Comparison of ENCODE assay signal across 25 mouse cellular contexts in genomic region chr12:76388794-76389193, GRCm38 (mm10). TPM values are rescaled to one million over a fixed set of nuclear protein-coding genes. Genes with fewer than 3 reads are reported as not detected.
A peak's percentile ranks its signal among the peaks of the same experiment; 100 is the strongest.
DNase-seq lines count a peak whose midpoint lies in the region; ATAC-seq and TF ChIP-seq lines count a peak whose summit lies in the region.
"Had no signal": no experiment of that assay in that cellular context is flagged by ENCODE, and none has a peak within 500 bp of the region (broad histone marks: within the 10 kb centered on the region; RNA-seq: fewer than 3 reads in every experiment).

No protein-coding gene starts in this region.

- H3K9me3 ChIP-seq in forebrain, embryonic 16.5 days (ENCODE audit: control insufficient read depth, low read length) = no peaks in the 10 kb centered on the region
- no peaks in the 10 kb centered on the region for H3K9me3 ChIP-seq in forebrain, embryonic 15.5 days
- H3K9me3 ChIP-seq in hindbrain, postnatal 0 days (ENCODE audit: low read length) = no peaks in the 10 kb centered on the region
- H3K9me3 ChIP-seq in hindbrain, embryonic 12.5 days (replicated peaks) = no peaks in the 10 kb centered on the region
- H3K9me3 ChIP-seq in midbrain, postnatal 0 days (ENCODE audit: low read length) = no peaks in the 10 kb centered on the region
- H3K9me3 ChIP-seq in midbrain, embryonic 15.5 days = no peaks in the 10 kb centered on the region
- H3K9me3 ChIP-seq: embryonic facial prominence, embryonic 10.5 days; heart, embryonic 15.5 days; limb, embryonic 15.5 days; midbrain, embryonic 13.5 days; neural tube, embryonic 13.5 days had no signal

- peak; percentile 65 for DNase-seq in hindbrain, postnatal 0 days (ENCODE audit: low spot score)
- peak; percentile 51 for DNase-seq in midbrain, postnatal 0 days (ENCODE audit: low spot score)
- DNase-seq in adrenal gland, adult 8-10 months = no peak
- DNase-seq: adrenal gland, postnatal 36 days; gastrocnemius, postnatal 36 days; heart, postnatal 4 days; kidney, adult 18-20 months; kidney, postnatal 4 days; layer of hippocampus, adult 9-11 months; lung, postnatal 10 days; retina, postnatal 1 day; right cerebral cortex, postnatal 4 days; thymus, postnatal 14 days had no signal

- no peaks in the 10 kb centered on the region; the same call in 1 of the 2 replicates for H3K4me1 ChIP-seq in forebrain, embryonic 16.5 days (replicated peaks; ENCODE audit: control insufficient read depth, insufficient read depth, low read length)
- H3K4me1 ChIP-seq in forebrain, embryonic 15.5 days = peaks cover 5% of the 10 kb centered on the region; the same call in 1 of the 2 replicates
- no peaks in the 10 kb centered on the region for H3K4me1 ChIP-seq in hindbrain, postnatal 0 days (ENCODE audit: insufficient read depth, low read length)
- no peaks in the 10 kb centered on the region for H3K4me1 ChIP-seq in hindbrain, embryonic 12.5 days
- no peaks in the 10 kb centered on the region for H3K4me1 ChIP-seq in midbrain, postnatal 0 days (ENCODE audit: insufficient read depth, low read length)
- H3K4me1 ChIP-seq in midbrain, embryonic 15.5 days = no peaks in the 10 kb centered on the region
- H3K4me1 ChIP-seq: embryonic facial prominence, embryonic 10.5 days; heart, embryonic 15.5 days; limb, embryonic 15.5 days; midbrain, embryonic 13.5 days; neural tube, embryonic 13.5 days had no signal

- no peak overlapping the region for H3K4me3 ChIP-seq in forebrain, embryonic 16.5 days (replicated peaks; ENCODE audit: low read length)
- no peak overlapping the region for H3K4me3 ChIP-seq in forebrain, embryonic 15.5 days
- no peak overlapping the region for H3K4me3 ChIP-seq in hindbrain, postnatal 0 days (ENCODE audit: low read length)
- no peak overlapping the region for H3K4me3 ChIP-seq in hindbrain, embryonic 12.5 days
- no peak overlapping the region for H3K4me3 ChIP-seq in midbrain, postnatal 0 days (ENCODE audit: low read depth, low read length)
- no peak overlapping the region for H3K4me3 ChIP-seq in midbrain, embryonic 15.5 days
- H3K4me3 ChIP-seq: embryonic facial prominence, embryonic 10.5 days; heart, embryonic 15.5 days; limb, embryonic 15.5 days; midbrain, embryonic 13.5 days; myocyte; neural tube, embryonic 13.5 days had no signal

- peaks cover 5% of the 10 kb centered on the region; the same call in 1 of the 2 replicates for H3K36me3 ChIP-seq in forebrain, embryonic 16.5 days (ENCODE audit: control insufficient read depth, insufficient read depth)
- peaks cover 18% of the 10 kb centered on the region for H3K36me3 ChIP-seq in forebrain, embryonic 15.5 days
- H3K36me3 ChIP-seq in hindbrain, postnatal 0 days (ENCODE audit: insufficient read depth, low read length) = 0 out of 2 replicates have a peak, but pooled peaks cover 8% of the 10 kb centered on the region
- H3K36me3 ChIP-seq in hindbrain, embryonic 12.5 days = peaks cover 23% of the 10 kb centered on the region
- peaks cover 5% of the 10 kb centered on the region; the same call in 1 of the 2 replicates for H3K36me3 ChIP-seq in midbrain, postnatal 0 days (ENCODE audit: insufficient read depth, low read length)
- H3K36me3 ChIP-seq in midbrain, embryonic 15.5 days (replicated peaks) = peaks cover 4% of the 10 kb centered on the region; the same call in 1 of the 2 replicates

- no peak overlapping the region for H3K27ac ChIP-seq in forebrain, embryonic 16.5 days (ENCODE audit: low read length)
- no peak overlapping the region for H3K27ac ChIP-seq in forebrain, embryonic 15.5 days (replicated peaks)
- no peak overlapping the region for H3K27ac ChIP-seq in hindbrain, postnatal 0 days
- H3K27ac ChIP-seq in hindbrain, embryonic 12.5 days = no peak overlapping the region
- no peak overlapping the region for H3K27ac ChIP-seq in midbrain, postnatal 0 days (ENCODE audit: low read depth, low read length)
- H3K27ac ChIP-seq in midbrain, embryonic 15.5 days = no peak overlapping the region
- H3K27ac ChIP-seq: embryonic facial prominence, embryonic 10.5 days; heart, embryonic 15.5 days; limb, embryonic 15.5 days; midbrain, embryonic 13.5 days; neural tube, embryonic 13.5 days had no signal

- ATAC-seq in forebrain, embryonic 16.5 days = no peak; the same call in 1 of the 2 replicates
- no peak; the same call in 1 of the 2 replicates for ATAC-seq in forebrain, embryonic 15.5 days (replicated peaks)
- peak; percentile 80; the same call in 1 of the 2 replicates for ATAC-seq in hindbrain, postnatal 0 days
- ATAC-seq in hindbrain, embryonic 12.5 days (ENCODE audit: low FRiP score) = no peak
- ATAC-seq in midbrain, postnatal 0 days (ENCODE audit: low FRiP score) = no peak
- no peak for ATAC-seq in midbrain, embryonic 15.5 days (replicated peaks)
- ATAC-seq in granulocyte monocyte progenitor cell, adult 5-6 weeks (replicated peaks; ENCODE audit: poor library complexity, severe bottlenecking) = 0 out of 2 replicates have a peak, but pooled peaks have one; percentile 31
- ATAC-seq: inflammation-experienced regulatory T-cells, adult 6 months; midbrain, embryonic 13.5 days had no signal

- H3K9ac ChIP-seq in forebrain, embryonic 16.5 days (replicated peaks; ENCODE audit: low read depth, low read length) = no peak overlapping the region
- H3K9ac ChIP-seq in forebrain, embryonic 15.5 days (replicated peaks) = no peak overlapping the region
- no peak overlapping the region for H3K9ac ChIP-seq in hindbrain, postnatal 0 days (replicated peaks; ENCODE audit: low read length)
- no peak overlapping the region for H3K9ac ChIP-seq in hindbrain, embryonic 12.5 days
- no peak overlapping the region for H3K9ac ChIP-seq in midbrain, postnatal 0 days (replicated peaks; ENCODE audit: low read length, poor library complexity, severe bottlenecking)
- H3K9ac ChIP-seq in midbrain, embryonic 15.5 days = no peak overlapping the region
- H3K9ac ChIP-seq: heart, embryonic 15.5 days; limb, embryonic 15.5 days; midbrain, embryonic 13.5 days; neural tube, embryonic 13.5 days had no signal

- 0 out of 2 replicates have a peak overlapping the region, but pooled peaks have one; percentile 10 for H3K4me2 ChIP-seq in forebrain, embryonic 16.5 days (ENCODE audit: low read length)
- H3K4me2 ChIP-seq in forebrain, embryonic 15.5 days (replicated peaks) = no peak overlapping the region
- H3K4me2 ChIP-seq in hindbrain, postnatal 0 days (ENCODE audit: low read depth, low read length) = no peak overlapping the region
- H3K4me2 ChIP-seq in hindbrain, embryonic 12.5 days (replicated peaks) = no peak overlapping the region
- H3K4me2 ChIP-seq in midbrain, postnatal 0 days (ENCODE audit: low read depth, low read length, poor library complexity, severe bottlenecking) = no peak overlapping the region
- no peak overlapping the region for H3K4me2 ChIP-seq in midbrain, embryonic 15.5 days
- H3K4me2 ChIP-seq: heart, embryonic 15.5 days; limb, embryonic 15.5 days; midbrain, embryonic 13.5 days; neural tube, embryonic 13.5 days had no signal

- WGBS in forebrain, embryonic 16.5 days = 47% methylated on average over 11 of the region's 11 CpGs
- 57% methylated on average over 11 of the region's 11 CpGs for WGBS in forebrain, embryonic 15.5 days
- WGBS in hindbrain, postnatal 0 days = 41% methylated on average over 11 of the region's 11 CpGs
- 66% methylated on average over 11 of the region's 11 CpGs for WGBS in hindbrain, embryonic 12.5 days
- 65% methylated on average over 11 of the region's 11 CpGs for WGBS in midbrain, postnatal 0 days
- 64% methylated on average over 11 of the region's 11 CpGs for WGBS in midbrain, embryonic 15.5 days

- TF ChIP-seq CTCF in hindbrain, postnatal 0 days (IDR thresholded peaks at IDR 0.05; ENCODE audit: low read depth) = no peak
- TF ChIP-seq CTCF in midbrain, postnatal 0 days (IDR thresholded peaks at IDR 0.05) = no peak

- no peaks in the 10 kb centered on the region for H3K27me3 ChIP-seq in forebrain, embryonic 16.5 days (replicated peaks; ENCODE audit: control insufficient read depth, insufficient read depth, low read length)
- H3K27me3 ChIP-seq in forebrain, embryonic 15.5 days = no peaks in the 10 kb centered on the region
- no peaks in the 10 kb centered on the region for H3K27me3 ChIP-seq in hindbrain, postnatal 0 days (ENCODE audit: insufficient read depth, low read length)
- no peaks in the 10 kb centered on the region for H3K27me3 ChIP-seq in hindbrain, embryonic 12.5 days
- no peaks in the 10 kb centered on the region for H3K27me3 ChIP-seq in midbrain, postnatal 0 days (ENCODE audit: insufficient read depth, low read length)
- no peaks in the 10 kb centered on the region for H3K27me3 ChIP-seq in midbrain, embryonic 15.5 days (replicated peaks)
- H3K27me3 ChIP-seq: heart, embryonic 15.5 days; limb, embryonic 15.5 days; midbrain, embryonic 13.5 days; neural tube, embryonic 13.5 days had no signal

RNA-seq across cellular contexts. Expression of gene Hspa2, which starts 15.2 kb away (rescaled TPM):
- polyA plus RNA-seq in forebrain, embryonic 16.5 days (2015; fragmentation: Nextera tagmentation; extraction: Ambion mirVana) = 5.4 and 6.2 TPM in 2 replicates
- polyA plus RNA-seq in forebrain, embryonic 15.5 days (2015; fragmentation: Nextera tagmentation; extraction: Ambion mirVana) = 4.5 and 5.7 TPM in 2 replicates
- total RNA-seq in hindbrain, postnatal 0 days (2014; rRNA removed) = 9.6 and 17.2 TPM in 2 replicates
- 11.1 and 13.8 TPM in 2 replicates for polyA plus RNA-seq in hindbrain, postnatal 0 days (2015; fragmentation: Nextera tagmentation; extraction: Ambion mirVana)
- polyA plus RNA-seq in hindbrain, embryonic 12.5 days (2016; fragmentation: Nextera tagmentation; extraction: Ambion mirVana) = 9.8 and 10.4 TPM in 2 replicates
- 10.2 and 13.6 TPM in 2 replicates for total RNA-seq in midbrain, postnatal 0 days (2014; rRNA removed)
- 7.6 and 8.8 TPM in 2 replicates for polyA plus RNA-seq in midbrain, postnatal 0 days (2015; fragmentation: Nextera tagmentation; extraction: Ambion mirVana)
- 5.5 and 5.6 TPM in 2 replicates for polyA plus RNA-seq in midbrain, embryonic 15.5 days (2015; fragmentation: Nextera tagmentation; extraction: Ambion mirVana)
- total RNA-seq in granulocyte monocyte progenitor cell, adult 5-6 weeks (2014; fragmentation: Nextera tagmentation) = 1.9 and 7.3 TPM in 2 replicates
- 18.9 and 19.4 TPM in 2 replicates for total RNA-seq in granulocyte monocyte progenitor cell, adult 5-6 weeks (2017)
- 10 to 100 TPM; 19.1 to 25.6 (median 22.9) TPM for total RNA-seq in adrenal gland, adult 8-10 months (2022)

RNA-seq across cellular contexts. Expression of gene Zbtb1, which starts 18.7 kb away (rescaled TPM):
- polyA plus RNA-seq in forebrain, embryonic 16.5 days (2015; fragmentation: Nextera tagmentation; extraction: Ambion mirVana) = 4.6 and 5.5 TPM in 2 replicates
- polyA plus RNA-seq in forebrain, embryonic 15.5 days (2015; fragmentation: Nextera tagmentation; extraction: Ambion mirVana) = 4.5 TPM in 2 replicates
- 3.3 and 3.6 TPM in 2 replicates for total RNA-seq in hindbrain, postnatal 0 days (2014; rRNA removed)
- 3.0 and 3.1 TPM in 2 replicates for polyA plus RNA-seq in hindbrain, postnatal 0 days (2015; fragmentation: Nextera tagmentation; extraction: Ambion mirVana)
- polyA plus RNA-seq in hindbrain, embryonic 12.5 days (2016; fragmentation: Nextera tagmentation; extraction: Ambion mirVana) = 8.3 and 8.6 TPM in 2 replicates
- total RNA-seq in midbrain, postnatal 0 days (2014; rRNA removed) = 2.9 and 3.4 TPM in 2 replicates
- polyA plus RNA-seq in midbrain, postnatal 0 days (2015; fragmentation: Nextera tagmentation; extraction: Ambion mirVana) = 1.7 and 1.9 TPM in 2 replicates
- 3.4 and 3.5 TPM in 2 replicates for polyA plus RNA-seq in midbrain, embryonic 15.5 days (2015; fragmentation: Nextera tagmentation; extraction: Ambion mirVana)
- 12.0 and 15.6 TPM in 2 replicates for total RNA-seq in granulocyte monocyte progenitor cell, adult 5-6 weeks (2014; fragmentation: Nextera tagmentation)
- 12.9 and 15.3 TPM in 2 replicates for total RNA-seq in granulocyte monocyte progenitor cell, adult 5-6 weeks (2017)
- total RNA-seq in adrenal gland, adult 8-10 months (2022) = 1 to 10 TPM; 5.7 to 7.4 (median 6.7) TPM

RNA-seq across cellular contexts. Expression of gene Zbtb25, which starts 19.4 kb away (rescaled TPM):
- polyA plus RNA-seq in forebrain, embryonic 16.5 days (2015; fragmentation: Nextera tagmentation; extraction: Ambion mirVana) = 16.5 and 17.1 TPM in 2 replicates
- 16.2 and 19.0 TPM in 2 replicates for polyA plus RNA-seq in forebrain, embryonic 15.5 days (2015; fragmentation: Nextera tagmentation; extraction: Ambion mirVana)
- total RNA-seq in hindbrain, postnatal 0 days (2014; rRNA removed) = 20.5 and 25.2 TPM in 2 replicates
- 12.1 and 12.7 TPM in 2 replicates for polyA plus RNA-seq in hindbrain, postnatal 0 days (2015; fragmentation: Nextera tagmentation; extraction: Ambion mirVana)
- 20.1 and 20.6 TPM in 2 replicates for polyA plus RNA-seq in hindbrain, embryonic 12.5 days (2016; fragmentation: Nextera tagmentation; extraction: Ambion mirVana)
- 19.9 and 24.4 TPM in 2 replicates for total RNA-seq in midbrain, postnatal 0 days (2014; rRNA removed)
- polyA plus RNA-seq in midbrain, postnatal 0 days (2015; fragmentation: Nextera tagmentation; extraction: Ambion mirVana) = 10.9 and 11.5 TPM in 2 replicates
- polyA plus RNA-seq in midbrain, embryonic 15.5 days (2015; fragmentation: Nextera tagmentation; extraction: Ambion mirVana) = 14.6 and 15.1 TPM in 2 replicates
- 26.4 and 29.4 TPM in 2 replicates for total RNA-seq in granulocyte monocyte progenitor cell, adult 5-6 weeks (2014; fragmentation: Nextera tagmentation)
- total RNA-seq in granulocyte monocyte progenitor cell, adult 5-6 weeks (2017) = 21.4 and 22.4 TPM in 2 replicates
- 10 to 100 TPM in 3 of 4 experiments, 1 to 10 TPM in 1; 8.5 to 14.1 (median 10.7) TPM for total RNA-seq in adrenal gland, adult 8-10 months (2022)

RNA-seq across cellular contexts. Expression of gene Ppp1r36, which starts 28.5 kb away (rescaled TPM):
- 0.73 and 0.87 TPM in 2 replicates for polyA plus RNA-seq in forebrain, embryonic 16.5 days (2015; fragmentation: Nextera tagmentation; extraction: Ambion mirVana)
- polyA plus RNA-seq in forebrain, embryonic 15.5 days (2015; fragmentation: Nextera tagmentation; extraction: Ambion mirVana) = 1.2 TPM in 2 replicates
- total RNA-seq in hindbrain, postnatal 0 days (2014; rRNA removed) = 0.25 and 0.52 TPM in 2 replicates
- polyA plus RNA-seq in hindbrain, postnatal 0 days (2015; fragmentation: Nextera tagmentation; extraction: Ambion mirVana) = 2.7 and 2.8 TPM in 2 replicates
- 2.7 and 3.1 TPM in 2 replicates for polyA plus RNA-seq in hindbrain, embryonic 12.5 days (2016; fragmentation: Nextera tagmentation; extraction: Ambion mirVana)
- 0.27 and 0.94 TPM in 2 replicates for total RNA-seq in midbrain, postnatal 0 days (2014; rRNA removed)
- polyA plus RNA-seq in midbrain, postnatal 0 days (2015; fragmentation: Nextera tagmentation; extraction: Ambion mirVana) = 1.5 and 2.0 TPM in 2 replicates
- 0.73 and 1.0 TPM in 2 replicates for polyA plus RNA-seq in midbrain, embryonic 15.5 days (2015; fragmentation: Nextera tagmentation; extraction: Ambion mirVana)
- not detected in 2 replicates for total RNA-seq in granulocyte monocyte progenitor cell, adult 5-6 weeks (2014; fragmentation: Nextera tagmentation)
- total RNA-seq in granulocyte monocyte progenitor cell, adult 5-6 weeks (2017) = 0.69 TPM in 1 of 2 replicates, not detected in the other
- total RNA-seq in adrenal gland, adult 8-10 months (2022) = under 1 TPM; 0.15 to 0.24 (median 0.23) TPM
- total RNA-seq: adrenal gland, postnatal 36 days; gastrocnemius, postnatal 36 days had no signal
- polyA plus RNA-seq: inflammation-experienced regulatory T-cells, adult 6 months; myocyte had no signal

Comparison
In these comparisons a context has a peak if more than half of its experiments do, and no peak if none do; other contexts are left out.
1. ATAC-seq: peak in hindbrain, postnatal 0 days (single experiment) and granulocyte monocyte progenitor cell, adult 5-6 weeks (single experiment); none in forebrain, embryonic 16.5 days (single experiment), forebrain, embryonic 15.5 days (single experiment), hindbrain, embryonic 12.5 days (single experiment), midbrain, postnatal 0 days (single experiment) and midbrain, embryonic 15.5 days (single experiment).